Mouse (Mus musculus): ENCODE results near the gene Gys2. TPM values are rescaled to one million over a fixed set of nuclear protein-coding genes. Genes with fewer than 3 reads are reported as not detected.

Gene Gys2
- polyA plus RNA-seq, 2 experiments, result not detected

- 23% methylated on average over 12 of the region's 12 CpGs for WGBS
- no peak overlapping the region for H3K9ac ChIP-seq (ENCODE audit: low read depth, low read length, severe bottlenecking)
These were observed 38.7 kb upstream of the Gys2 start for GRCm38 (mm10) chr6:142511516-142512135.

GRCm38 (mm10) chr6:142508663-142509062 is 35.8 kb upstream of the Gys2 start:
- no peak for TF ChIP-seq POLR2A (IDR thresholded peaks at IDR 0.05; ENCODE audit: borderline replicate concordance, extremely low read depth, insufficient read depth, insufficient read length)
- Histone ChIP-seq H3K4me3 (replicated peaks; ENCODE audit: low read length) (no peak overlapping the region; the same call in 1 of the 2 replicates), H3K4me1 (ENCODE audit: control insufficient read depth, insufficient read depth, low read length) (peaks cover 8% of the 10 kb centered on the region; the same call in 1 of the 2 replicates), H3K4me2 (replicated peaks; ENCODE audit: low read depth, low read length, severe bottlenecking) (no peak overlapping the region), H3K9ac (ENCODE audit: low read depth, low read length, severe bottlenecking) (0 out of 2 replicates have a peak overlapping the region, but pooled peaks have one; percentile 75), H3K27ac (replicated peaks; ENCODE audit: low read depth, low read length) (0 out of 2 replicates have a peak overlapping the region, but pooled peaks have one; percentile 56), H3K9me3 (ENCODE audit: control insufficient read depth, low read length) (no peaks in the 10 kb centered on the region), H3K27me3 (ENCODE audit: control insufficient read depth, insufficient read depth, low read length) (no peaks in the 10 kb centered on the region), H3K36me3 (ENCODE audit: control insufficient read depth, insufficient read depth, low read length) (peaks cover 11% of the 10 kb centered on the region)
- no peak for ATAC-seq (ENCODE audit: low FRiP score, low read depth)
- DNase-seq (ENCODE audit: low spot score), result no peak
- WGBS, result 57% methylated on average over 4 of the region's 4 CpGs

More at GRCm38 (mm10) chr6:142511516-142512135, 38.7 kb upstream of the Gys2 start:
- TF ChIP-seq POLR2A (IDR thresholded peaks at IDR 0.05; ENCODE audit: borderline replicate concordance, extremely low read depth, insufficient read depth, insufficient read length), result no peak
- Histone ChIP-seq H3K4me3 (replicated peaks; ENCODE audit: low read length) (no peak overlapping the region), H3K36me3 (ENCODE audit: control insufficient read depth, insufficient read depth, low read length) (no peaks in the 10 kb centered on the region), H3K9me3 (ENCODE audit: control insufficient read depth, low read length) (no peaks in the 10 kb centered on the region), H3K27me3 (ENCODE audit: control insufficient read depth, insufficient read depth, low read length) (no peaks in the 10 kb centered on the region), H3K4me1 (ENCODE audit: control insufficient read depth, insufficient read depth, low read length) (peaks cover 8% of the 10 kb centered on the region; the same call in 1 of the 2 replicates), H3K27ac (replicated peaks; ENCODE audit: low read depth, low read length) (no peak overlapping the region), H3K4me2 (replicated peaks; ENCODE audit: low read depth, low read length, severe bottlenecking) (no peak overlapping the region)
- ATAC-seq (ENCODE audit: low FRiP score, low read depth) (no peak), DNase-seq (ENCODE audit: low spot score) (no peak)

- peak; percentile 99 for TF ChIP-seq POLR2A (IDR thresholded peaks at IDR 0.05; ENCODE audit: borderline replicate concordance, extremely low read depth, insufficient read depth, insufficient read length)
- ATAC-seq (ENCODE audit: low FRiP score, low read depth) (peak; percentile 96), DNase-seq (ENCODE audit: low spot score) (peak; percentile 96)
These were observed 34.9 kb upstream of the Gys2 start, which contains the start of gene Ldhb for GRCm38 (mm10) chr6:142507785-142508162. TSS of gene Ldhb (minus strand) at chr6:142507957.

GRCm38 (mm10) chr6:142507033-142507784 is 34.3 kb upstream of the Gys2 start:
- Histone ChIP-seq H3K4me3 (replicated peaks; ENCODE audit: low read length) (peak overlapping the region; percentile 65), H3K27me3 (ENCODE audit: control insufficient read depth, insufficient read depth, low read length) (no peaks in the 10 kb centered on the region), H3K4me1 (ENCODE audit: control insufficient read depth, insufficient read depth, low read length) (peaks cover 8% of the 10 kb centered on the region; the same call in 1 of the 2 replicates), H3K36me3 (ENCODE audit: control insufficient read depth, insufficient read depth, low read length) (peaks cover 17% of the 10 kb centered on the region), H3K4me2 (replicated peaks; ENCODE audit: low read depth, low read length, severe bottlenecking) (peak overlapping the region; percentile 78), H3K9me3 (ENCODE audit: control insufficient read depth, low read length) (no peaks in the 10 kb centered on the region), H3K27ac (replicated peaks; ENCODE audit: low read depth, low read length) (peak overlapping the region; percentile 61), H3K9ac (ENCODE audit: low read depth, low read length, severe bottlenecking) (peak overlapping the region; percentile 75)
- DNase-seq (ENCODE audit: low spot score), result no peak
- TF ChIP-seq POLR2A (IDR thresholded peaks at IDR 0.05; ENCODE audit: borderline replicate concordance, extremely low read depth, insufficient read depth, insufficient read length), result no peak
- 1% methylated on average over 30 of the region's 30 CpGs for WGBS
- peak; percentile 42 for ATAC-seq (ENCODE audit: low FRiP score, low read depth)

More at GRCm38 (mm10) chr6:142507785-142508162, 34.9 kb upstream of the Gys2 start, which contains the start of gene Ldhb:
- H3K4me1 ChIP-seq (ENCODE audit: control insufficient read depth, insufficient read depth, low read length), result peaks cover 8% of the 10 kb centered on the region; the same call in 1 of the 2 replicates
- H3K27ac ChIP-seq (replicated peaks; ENCODE audit: low read depth, low read length), result peak within 1 kb of the TSS; percentile 61
- no peaks in the 10 kb centered on the region for H3K27me3 ChIP-seq (ENCODE audit: control insufficient read depth, insufficient read depth, low read length)
- peak within 1 kb of the TSS; percentile 78 for H3K4me2 ChIP-seq (replicated peaks; ENCODE audit: low read depth, low read length, severe bottlenecking)
- H3K36me3 ChIP-seq (ENCODE audit: control insufficient read depth, insufficient read depth, low read length), result peaks cover 14% of the 10 kb centered on the region
- WGBS, result 0% methylated on average over 19 of the region's 19 CpGs
- H3K9ac ChIP-seq (ENCODE audit: low read depth, low read length, severe bottlenecking), result peak within 1 kb of the TSS; percentile 75
- no peaks in the 10 kb centered on the region for H3K9me3 ChIP-seq (ENCODE audit: control insufficient read depth, low read length)
- peak within 1 kb of the TSS; percentile 65 for H3K4me3 ChIP-seq (replicated peaks; ENCODE audit: low read length)

GRCm38 (mm10) chr6:142506338-142507032 is 33.6 kb upstream of the Gys2 start:
- Histone ChIP-seq H3K4me3 (replicated peaks; ENCODE audit: low read length) (peak overlapping the region; percentile 65), H3K4me2 (replicated peaks; ENCODE audit: low read depth, low read length, severe bottlenecking) (peak overlapping the region; percentile 78), H3K27ac (replicated peaks; ENCODE audit: low read depth, low read length) (no peak overlapping the region), H3K9me3 (ENCODE audit: control insufficient read depth, low read length) (no peaks in the 10 kb centered on the region), H3K36me3 (ENCODE audit: control insufficient read depth, insufficient read depth, low read length) (peaks cover 20% of the 10 kb centered on the region), H3K9ac (ENCODE audit: low read depth, low read length, severe bottlenecking) (peak overlapping the region; percentile 75; the same call in 1 of the 2 replicates), H3K27me3 (ENCODE audit: control insufficient read depth, insufficient read depth, low read length) (no peaks in the 10 kb centered on the region), H3K4me1 (ENCODE audit: control insufficient read depth, insufficient read depth, low read length) (peaks cover 8% of the 10 kb centered on the region; the same call in 1 of the 2 replicates)
- TF ChIP-seq POLR2A (IDR thresholded peaks at IDR 0.05; ENCODE audit: borderline replicate concordance, extremely low read depth, insufficient read depth, insufficient read length), result no peak
- ATAC-seq (ENCODE audit: low FRiP score, low read depth) (no peak), DNase-seq (ENCODE audit: low spot score) (peak; percentile 11)
- WGBS, result 4% methylated on average over 10 of the region's 10 CpGs

Measured in limb, embryonic 14.5 days (tissue).